In genomic region chr11:51265326-51265725, GRCm38 (mm10) we compare ENCODE assay signal across 9 mouse cellular contexts. TPM values are rescaled to one million over a fixed set of nuclear protein-coding genes. Genes with fewer than 3 reads are reported as not detected.
A peak's percentile ranks its signal among the peaks of the same experiment; 100 is the strongest.
DNase-seq lines count a peak whose midpoint lies in the region; ATAC-seq lines count a peak whose summit lies in the region.
"Had no signal": no experiment of that assay in that cellular context is flagged by ENCODE, and none has a peak within 500 bp of the region (broad histone marks: within the 10 kb centered on the region; RNA-seq: fewer than 3 reads in every experiment).

No protein-coding gene starts in this region.

- H3K27me3 ChIP-seq in megakaryocyte, embryonic 14.5 days (replicated peaks), result no peaks in the 10 kb centered on the region
- H3K27me3 ChIP-seq in heart, embryonic 11.5 days (ENCODE audit: control insufficient read depth, insufficient read depth, low read length), result no peaks in the 10 kb centered on the region
- no peaks in the 10 kb centered on the region for H3K27me3 ChIP-seq in midbrain, embryonic 13.5 days

- H3K27ac ChIP-seq in heart, embryonic 11.5 days (ENCODE audit: low read depth, low read length), result no peak overlapping the region
- no peak overlapping the region for H3K27ac ChIP-seq in midbrain, embryonic 13.5 days

- 58% methylated on average over 3 of the region's 3 CpGs for WGBS in heart, embryonic 11.5 days (ENCODE audit: insufficient replicate concordance)
- WGBS in midbrain, embryonic 13.5 days, result 54% methylated on average over 3 of the region's 3 CpGs

- peaks cover 48% of the 10 kb centered on the region for H3K36me3 ChIP-seq in megakaryocyte, embryonic 14.5 days (replicated peaks; ENCODE audit: low read length)
- peaks cover 3% of the 10 kb centered on the region for H3K36me3 ChIP-seq in heart, embryonic 11.5 days (ENCODE audit: control insufficient read depth, insufficient read depth, low read length)
- H3K36me3 ChIP-seq in midbrain, embryonic 13.5 days, result peaks cover 7% of the 10 kb centered on the region

- H3K9ac ChIP-seq in heart, embryonic 11.5 days (ENCODE audit: low read depth, low read length), result no peak overlapping the region
- no peak overlapping the region for H3K9ac ChIP-seq in midbrain, embryonic 13.5 days (replicated peaks)

- H3K4me3 ChIP-seq in megakaryocyte, embryonic 14.5 days (replicated peaks), result peak overlapping the region; percentile 99
- H3K4me3 ChIP-seq in heart, embryonic 11.5 days (ENCODE audit: low read depth, low read length), result peak overlapping the region; percentile 97; the same call in 1 of the 2 replicates
- H3K4me3 ChIP-seq in midbrain, embryonic 13.5 days (replicated peaks), result peak overlapping the region; percentile 94

- H3K4me1 ChIP-seq in megakaryocyte, embryonic 14.5 days, result peaks cover 35% of the 10 kb centered on the region
- peaks cover 9% of the 10 kb centered on the region; the same call in 1 of the 2 replicates for H3K4me1 ChIP-seq in heart, embryonic 11.5 days (ENCODE audit: control insufficient read depth, insufficient read depth, low read length)
- H3K4me1 ChIP-seq in midbrain, embryonic 13.5 days (replicated peaks), result peaks cover 41% of the 10 kb centered on the region

- H3K9me3 ChIP-seq in megakaryocyte, embryonic 14.5 days, result no peaks in the 10 kb centered on the region
- no peaks in the 10 kb centered on the region for H3K9me3 ChIP-seq in heart, embryonic 11.5 days (replicated peaks; ENCODE audit: control insufficient read depth, low read length)
- no peaks in the 10 kb centered on the region for H3K9me3 ChIP-seq in midbrain, embryonic 13.5 days

- DNase-seq in cerebellum, postnatal 14 days, result peak; percentile 50 to 53
- DNase-seq in kidney, postnatal 4 days, result peak; percentile 35 to 51
- no peak for DNase-seq in spleen, adult 18-20 months

- ATAC-seq in megakaryocyte, adult 5-6 weeks (ENCODE audit: poor library complexity, severe bottlenecking), result no peak
- no peak for ATAC-seq in heart, embryonic 11.5 days (replicated peaks; ENCODE audit: insufficient number of reproducible peaks, low FRiP score, low TSS enrichment)
- ATAC-seq in midbrain, embryonic 13.5 days, result no peak
- ATAC-seq in activated CD4-positive, CD25-positive, alpha-beta regulatory T cell, adult 4 months, result no peak

- peak overlapping the region; percentile 94 for H3K4me2 ChIP-seq in heart, embryonic 11.5 days
- peak overlapping the region; percentile 78 for H3K4me2 ChIP-seq in midbrain, embryonic 13.5 days (replicated peaks)

RNA-seq across cellular contexts. Expression of gene BC049762, which starts 2.5 kb away (rescaled TPM):
- polyA plus RNA-seq in megakaryocyte, embryonic 14.5 days (2012; ENCODE audit: insufficient read depth, low replicate concordance), result not detected in 2 replicates
- total RNA-seq in megakaryocyte, adult 5-6 weeks (2015), result not detected in 2 replicates
- total RNA-seq in megakaryocyte, adult 5-6 weeks (2017), result not detected in 2 replicates
- polyA plus RNA-seq in heart, embryonic 11.5 days (2014; fragmentation: Nextera tagmentation; extraction: Ambion mirVana), result 0.36 TPM in 1 of 2 replicates, not detected in the other
- 0.31 TPM in 1 of 2 replicates, not detected in the other for polyA plus RNA-seq in midbrain, embryonic 13.5 days (2015; fragmentation: Nextera tagmentation; extraction: Ambion mirVana)
- not detected for polyA plus RNA-seq in activated CD4-positive, CD25-positive, alpha-beta regulatory T cell, adult 4 months (2017; shearing (Covaris generic))

RNA-seq across cellular contexts. Expression of gene Clk4, which starts 3.8 kb away (rescaled TPM):
- polyA plus RNA-seq in megakaryocyte, embryonic 14.5 days (2012; ENCODE audit: insufficient read depth, low replicate concordance), result 2.0 TPM in 1 of 2 replicates, not detected in the other
- 152 and 158 TPM in 2 replicates for total RNA-seq in megakaryocyte, adult 5-6 weeks (2015)
- total RNA-seq in megakaryocyte, adult 5-6 weeks (2017), result 162 and 164 TPM in 2 replicates
- 83.6 and 87.1 TPM in 2 replicates for polyA plus RNA-seq in heart, embryonic 11.5 days (2014; fragmentation: Nextera tagmentation; extraction: Ambion mirVana)
- polyA plus RNA-seq in midbrain, embryonic 13.5 days (2015; fragmentation: Nextera tagmentation; extraction: Ambion mirVana), result 154 and 164 TPM in 2 replicates
- polyA plus RNA-seq in activated CD4-positive, CD25-positive, alpha-beta regulatory T cell, adult 4 months (2017; shearing (Covaris generic)), result 100 to 1,000 TPM; 154 to 164 TPM

RNA-seq across cellular contexts. Expression of gene Col23a1, which starts 24.4 kb away (rescaled TPM):
- 0.21 TPM in 1 of 2 replicates, not detected in the other for polyA plus RNA-seq in megakaryocyte, embryonic 14.5 days (2012; ENCODE audit: insufficient read depth, low replicate concordance)
- total RNA-seq in megakaryocyte, adult 5-6 weeks (2015), result 0.60 and 3.1 TPM in 2 replicates
- total RNA-seq in megakaryocyte, adult 5-6 weeks (2017), result 0.04 and 1.2 TPM in 2 replicates
- polyA plus RNA-seq in heart, embryonic 11.5 days (2014; fragmentation: Nextera tagmentation; extraction: Ambion mirVana), result 10.3 and 10.7 TPM in 2 replicates
- 3.4 and 5.7 TPM in 2 replicates for polyA plus RNA-seq in midbrain, embryonic 13.5 days (2015; fragmentation: Nextera tagmentation; extraction: Ambion mirVana)
- polyA plus RNA-seq in activated CD4-positive, CD25-positive, alpha-beta regulatory T cell, adult 4 months (2017; shearing (Covaris generic)), result under 1 TPM; 0.78 to 0.98 TPM

RNA-seq across cellular contexts. Expression of gene Gm12569, which starts 45.1 kb away (rescaled TPM):
- not detected in 2 replicates for polyA plus RNA-seq in megakaryocyte, embryonic 14.5 days (2012; ENCODE audit: insufficient read depth, low replicate concordance)
- total RNA-seq in megakaryocyte, adult 5-6 weeks (2015), result not detected in 2 replicates
- total RNA-seq in megakaryocyte, adult 5-6 weeks (2017), result not detected in 2 replicates
- polyA plus RNA-seq in heart, embryonic 11.5 days (2014; fragmentation: Nextera tagmentation; extraction: Ambion mirVana), result not detected in 2 replicates
- polyA plus RNA-seq in midbrain, embryonic 13.5 days (2015; fragmentation: Nextera tagmentation; extraction: Ambion mirVana), result not detected in 2 replicates
- polyA plus RNA-seq in activated CD4-positive, CD25-positive, alpha-beta regulatory T cell, adult 4 months (2017; shearing (Covaris generic)), result not detected
- polyA plus RNA-seq: frontal cortex, adult 2 months had no signal

Comparison
In these comparisons a context has a peak if more than half of its experiments do, and no peak if none do; other contexts are left out.
1. DNase-seq: peak in cerebellum, postnatal 14 days (2 of 2) and kidney, postnatal 4 days (2 of 2); none in spleen, adult 18-20 months (0 of 2).
2. RNA of gene Clk4, which starts 3.8 kb away (polyA plus RNA-seq): 154 to 164 TPM in activated CD4-positive, CD25-positive, alpha-beta regulatory T cell, adult 4 months, 154 to 164 TPM in midbrain, embryonic 13.5 days and 83.6 to 87.1 TPM in heart, embryonic 11.5 days; 2.0 TPM in megakaryocyte, embryonic 14.5 days; every median in the first group is over 10 times any median in the second.
3. Peak in every context shown above with its lines, with median percentiles within 50 percentile points of each other: H3K4me3 ChIP-seq.